ENCODE assay signal across 26 mouse cellular contexts in genomic region chr14:52246129-52246528, GRCm38 (mm10). TPM values are rescaled to one million over a fixed set of nuclear protein-coding genes. Genes with fewer than 3 reads are reported as not detected.
DNase-seq lines count a peak whose midpoint lies in the region; ATAC-seq lines count a peak whose summit lies in the region.
"Had no signal": no experiment of that assay in that cellular context is flagged by ENCODE, and none has a peak within 500 bp of the region (broad histone marks: within the 10 kb centered on the region; RNA-seq: fewer than 3 reads in every experiment).

No protein-coding gene starts in this region.

- H3K9me3 ChIP-seq in liver, embryonic 13.5 days (replicated peaks) = no peaks in the 10 kb centered on the region
- H3K9me3 ChIP-seq in liver, embryonic 11.5 days (ENCODE audit: control insufficient read depth, low read length) = no peaks in the 10 kb centered on the region
- H3K9me3 ChIP-seq in midbrain, embryonic 11.5 days (ENCODE audit: control insufficient read depth, low read length) = no peaks in the 10 kb centered on the region
- no peaks in the 10 kb centered on the region for H3K9me3 ChIP-seq in midbrain, embryonic 10.5 days (replicated peaks)
- H3K9me3 ChIP-seq: embryonic facial prominence, embryonic 13.5 days; embryonic facial prominence, embryonic 15.5 days; forebrain, embryonic 10.5 days; forebrain, embryonic 12.5 days; G1E had no signal

- no peak overlapping the region for H3K4me2 ChIP-seq in liver, embryonic 13.5 days
- no peak overlapping the region for H3K4me2 ChIP-seq in liver, embryonic 11.5 days
- no peak overlapping the region for H3K4me2 ChIP-seq in midbrain, embryonic 11.5 days
- H3K4me2 ChIP-seq: embryonic facial prominence, embryonic 15.5 days; forebrain, embryonic 12.5 days had no signal

- 67% methylated on average over 4 of the region's 4 CpGs for WGBS in liver, embryonic 13.5 days (ENCODE audit: insufficient replicate concordance)
- 74% methylated on average over 4 of the region's 4 CpGs for WGBS in liver, embryonic 11.5 days
- 82% methylated on average over 4 of the region's 4 CpGs for WGBS in midbrain, embryonic 11.5 days
- WGBS in midbrain, embryonic 10.5 days = 84% methylated on average over 4 of the region's 4 CpGs

- H3K4me3 ChIP-seq in liver, embryonic 13.5 days (replicated peaks) = no peak overlapping the region
- no peak overlapping the region for H3K4me3 ChIP-seq in liver, embryonic 11.5 days (ENCODE audit: low read depth, low read length)
- no peak overlapping the region for H3K4me3 ChIP-seq in midbrain, embryonic 11.5 days (ENCODE audit: low read depth, low read length)
- H3K4me3 ChIP-seq in midbrain, embryonic 10.5 days = no peak overlapping the region
- H3K4me3 ChIP-seq: embryonic facial prominence, embryonic 13.5 days; embryonic facial prominence, embryonic 15.5 days; erythroblast, embryonic 14.5 days; forebrain, embryonic 10.5 days; forebrain, embryonic 12.5 days had no signal

- intact Hi-C loops in left cerebral cortex, postnatal 10 days (cut with DNase I) = no loop called here

- peaks cover 52% of the 10 kb centered on the region for H3K4me1 ChIP-seq in liver, embryonic 13.5 days (replicated peaks)
- peaks cover 18% of the 10 kb centered on the region for H3K4me1 ChIP-seq in liver, embryonic 11.5 days (replicated peaks; ENCODE audit: control insufficient read depth, insufficient read depth, low read length)
- peaks cover 10% of the 10 kb centered on the region for H3K4me1 ChIP-seq in midbrain, embryonic 11.5 days (ENCODE audit: control insufficient read depth, insufficient read depth, low read length)
- peaks cover 17% of the 10 kb centered on the region for H3K4me1 ChIP-seq in midbrain, embryonic 10.5 days

- DNase-seq in liver, embryonic 13.5 days = no peak
- DNase-seq in liver, embryonic 11.5 days (ENCODE audit: low spot score) = no peak
- DNase-seq in midbrain, embryonic 11.5 days (ENCODE audit: low spot score, missing footprints) = peak; percentile 51
- no peak for DNase-seq in midbrain, embryonic 10.5 days (ENCODE audit: low spot score)
- DNase-seq in 416B (ENCODE audit: low read depth) = peak; percentile 65
- DNase-seq in cerebellum, postnatal 36 days = no peak
- no peak for DNase-seq in left cerebral cortex, postnatal 10 days (ENCODE audit: extremely low spot score in 1 of 2, low spot score in 2 of 2)
- DNase-seq: adrenal gland, adult 8-10 months; adrenal gland, postnatal 14 days; adrenal gland, postnatal 36 days; cerebellum, adult 11-12 months; cerebellum, adult 2 months; cerebellum, adult 9-10 months; cerebellum, postnatal 10 days; cerebellum, postnatal 25 days; embryo, embryonic 11 days had no signal

- H3K36me3 ChIP-seq in liver, embryonic 13.5 days = peaks cover 3% of the 10 kb centered on the region; the same call in 1 of the 2 replicates
- 0 out of 2 replicates have a peak, but pooled peaks cover 2% of the 10 kb centered on the region for H3K36me3 ChIP-seq in liver, embryonic 11.5 days (ENCODE audit: control insufficient read depth, insufficient read depth, low read length)
- no peaks in the 10 kb centered on the region for H3K36me3 ChIP-seq in midbrain, embryonic 11.5 days (ENCODE audit: control insufficient read depth, insufficient read depth, low read length)
- H3K36me3 ChIP-seq in midbrain, embryonic 10.5 days = peaks cover 10% of the 10 kb centered on the region
- H3K36me3 ChIP-seq: embryonic facial prominence, embryonic 15.5 days; forebrain, embryonic 12.5 days had no signal

- ATAC-seq in liver, embryonic 13.5 days (ENCODE audit: low read depth) = no peak
- no peak for ATAC-seq in liver, embryonic 11.5 days (replicated peaks; ENCODE audit: low FRiP score)
- ATAC-seq in midbrain, embryonic 11.5 days (ENCODE audit: low FRiP score) = no peak
- ATAC-seq: activated CD4-positive, CD25-positive, alpha-beta regulatory T cell, adult 4 months; forebrain, embryonic 14.5 days; forebrain, embryonic 16.5 days; Patski had no signal

- H3K9ac ChIP-seq in liver, embryonic 13.5 days = no peak overlapping the region
- no peak overlapping the region for H3K9ac ChIP-seq in liver, embryonic 11.5 days (ENCODE audit: low read depth, low read length)
- no peak overlapping the region for H3K9ac ChIP-seq in midbrain, embryonic 11.5 days (ENCODE audit: low read length)
- H3K9ac ChIP-seq: embryonic facial prominence, embryonic 15.5 days; forebrain, embryonic 12.5 days had no signal

- 0 out of 2 replicates have a peak overlapping the region, but pooled peaks have one; percentile 21 for H3K27ac ChIP-seq in liver, embryonic 13.5 days
- H3K27ac ChIP-seq in liver, embryonic 11.5 days (ENCODE audit: low read depth, low read length) = no peak overlapping the region
- H3K27ac ChIP-seq in midbrain, embryonic 11.5 days (ENCODE audit: low read depth, low read length) = no peak overlapping the region
- H3K27ac ChIP-seq in midbrain, embryonic 10.5 days (replicated peaks) = no peak overlapping the region
- H3K27ac ChIP-seq: forebrain, embryonic 10.5 days; forebrain, embryonic 12.5 days had no signal

- no peaks in the 10 kb centered on the region for H3K27me3 ChIP-seq in liver, embryonic 13.5 days
- no peaks in the 10 kb centered on the region for H3K27me3 ChIP-seq in liver, embryonic 11.5 days (replicated peaks; ENCODE audit: control insufficient read depth, insufficient read depth, low read length)
- H3K27me3 ChIP-seq in midbrain, embryonic 11.5 days (ENCODE audit: control insufficient read depth, insufficient read depth, low read length) = no peaks in the 10 kb centered on the region
- H3K27me3 ChIP-seq in midbrain, embryonic 10.5 days (ENCODE audit: low read depth, poor library complexity, severe bottlenecking) = no peaks in the 10 kb centered on the region
- H3K27me3 ChIP-seq: embryonic facial prominence, embryonic 13.5 days; embryonic facial prominence, embryonic 15.5 days; forebrain, embryonic 12.5 days; Patski had no signal

RNA-seq across cellular contexts. Expression of gene Chd8, which starts 11.5 kb away (rescaled TPM):
- polyA plus RNA-seq in liver, embryonic 13.5 days (2015; fragmentation: Nextera tagmentation; extraction: Ambion mirVana) = 12.1 TPM in 2 replicates
- polyA plus RNA-seq in liver, embryonic 11.5 days (2014; fragmentation: Nextera tagmentation; extraction: Ambion mirVana) = 34.5 and 38.0 TPM in 2 replicates
- 46.7 and 52.5 TPM in 2 replicates for polyA plus RNA-seq in midbrain, embryonic 11.5 days (2014; fragmentation: Nextera tagmentation; extraction: Ambion mirVana)
- 38.9 and 49.7 TPM in 2 replicates for polyA plus RNA-seq in midbrain, embryonic 10.5 days (2016; fragmentation: Nextera tagmentation; extraction: Ambion mirVana)
- 100 to 1,000 TPM; 111 to 126 TPM for total RNA-seq in left cerebral cortex, postnatal 10 days (2021)

RNA-seq across cellular contexts. Expression of gene Tox4, which starts 32.8 kb away (rescaled TPM):
- polyA plus RNA-seq in liver, embryonic 13.5 days (2015; fragmentation: Nextera tagmentation; extraction: Ambion mirVana) = 19.8 and 20.5 TPM in 2 replicates
- 35.7 and 44.6 TPM in 2 replicates for polyA plus RNA-seq in liver, embryonic 11.5 days (2014; fragmentation: Nextera tagmentation; extraction: Ambion mirVana)
- polyA plus RNA-seq in midbrain, embryonic 11.5 days (2014; fragmentation: Nextera tagmentation; extraction: Ambion mirVana) = 50.6 and 51.2 TPM in 2 replicates
- 50.1 and 56.1 TPM in 2 replicates for polyA plus RNA-seq in midbrain, embryonic 10.5 days (2016; fragmentation: Nextera tagmentation; extraction: Ambion mirVana)
- 10 to 100 TPM; 55.1 to 56.7 TPM for total RNA-seq in left cerebral cortex, postnatal 10 days (2021)

RNA-seq across cellular contexts. Expression of gene Rab2b, which starts 33.2 kb away (rescaled TPM):
- 2.6 and 3.0 TPM in 2 replicates for polyA plus RNA-seq in liver, embryonic 13.5 days (2015; fragmentation: Nextera tagmentation; extraction: Ambion mirVana)
- 9.8 and 10.6 TPM in 2 replicates for polyA plus RNA-seq in liver, embryonic 11.5 days (2014; fragmentation: Nextera tagmentation; extraction: Ambion mirVana)
- polyA plus RNA-seq in midbrain, embryonic 11.5 days (2014; fragmentation: Nextera tagmentation; extraction: Ambion mirVana) = 39.1 and 41.9 TPM in 2 replicates
- polyA plus RNA-seq in midbrain, embryonic 10.5 days (2016; fragmentation: Nextera tagmentation; extraction: Ambion mirVana) = 27.5 and 39.0 TPM in 2 replicates
- total RNA-seq in left cerebral cortex, postnatal 10 days (2021) = 10 to 100 TPM; 36.9 to 37.7 TPM
- polyA plus RNA-seq: erythroblast, embryonic 14.5 days had no signal

RNA-seq across cellular contexts. Expression of gene Supt16, which starts 48.9 kb away (rescaled TPM):
- 45.6 and 51.9 TPM in 2 replicates for polyA plus RNA-seq in liver, embryonic 13.5 days (2015; fragmentation: Nextera tagmentation; extraction: Ambion mirVana)
- 52.1 and 58.6 TPM in 2 replicates for polyA plus RNA-seq in liver, embryonic 11.5 days (2014; fragmentation: Nextera tagmentation; extraction: Ambion mirVana)
- polyA plus RNA-seq in midbrain, embryonic 11.5 days (2014; fragmentation: Nextera tagmentation; extraction: Ambion mirVana) = 81.5 and 86.7 TPM in 2 replicates
- 88.3 and 90.6 TPM in 2 replicates for polyA plus RNA-seq in midbrain, embryonic 10.5 days (2016; fragmentation: Nextera tagmentation; extraction: Ambion mirVana)
- total RNA-seq in left cerebral cortex, postnatal 10 days (2021) = 10 to 100 TPM; 48.3 to 53.1 TPM

RNA-seq across cellular contexts. Expression of gene Mettl3, which starts 58.8 kb away (rescaled TPM):
- polyA plus RNA-seq in liver, embryonic 13.5 days (2015; fragmentation: Nextera tagmentation; extraction: Ambion mirVana) = 20.6 and 21.9 TPM in 2 replicates
- polyA plus RNA-seq in liver, embryonic 11.5 days (2014; fragmentation: Nextera tagmentation; extraction: Ambion mirVana) = 44.7 and 52.2 TPM in 2 replicates
- 48.2 and 52.2 TPM in 2 replicates for polyA plus RNA-seq in midbrain, embryonic 11.5 days (2014; fragmentation: Nextera tagmentation; extraction: Ambion mirVana)
- 60.5 and 63.8 TPM in 2 replicates for polyA plus RNA-seq in midbrain, embryonic 10.5 days (2016; fragmentation: Nextera tagmentation; extraction: Ambion mirVana)
- 10 to 100 TPM; 32.4 to 38.6 TPM for total RNA-seq in left cerebral cortex, postnatal 10 days (2021)

Comparison
In these comparisons a context has a peak if more than half of its experiments do, and no peak if none do; other contexts are left out.
1. DNase-seq: peak in midbrain, embryonic 11.5 days (single experiment) and 416B (single experiment); none in liver, embryonic 13.5 days (single experiment), liver, embryonic 11.5 days (single experiment), midbrain, embryonic 10.5 days (single experiment), cerebellum, postnatal 36 days (0 of 2) and left cerebral cortex, postnatal 10 days (0 of 2).